17 mouse cellular contexts compared by ENCODE assay signal in the genomic region with DNA sequence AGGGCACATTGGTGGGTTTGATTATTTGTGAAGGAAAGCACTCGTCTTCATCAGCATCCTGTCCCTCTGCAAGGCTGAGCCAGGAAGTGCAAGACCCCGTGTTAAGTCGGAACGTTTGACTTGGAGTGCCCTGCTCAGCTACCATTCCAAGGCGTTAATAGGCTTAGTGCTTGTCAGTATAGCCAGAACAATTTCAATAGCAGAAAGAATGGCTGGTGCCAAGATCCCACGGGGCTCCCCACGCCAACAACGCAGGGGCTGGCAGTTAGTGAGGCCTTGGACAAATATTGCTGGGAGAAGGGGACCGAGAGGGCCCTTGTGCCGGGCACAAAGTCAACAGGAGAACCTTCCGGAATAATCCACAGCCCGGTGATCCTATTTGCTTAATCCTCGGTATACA.
A peak's percentile ranks its signal among the peaks of the same experiment; 100 is the strongest.
DNase-seq lines count a peak whose midpoint lies in the region; ATAC-seq lines count a peak whose summit lies in the region.
"Had no signal": no experiment of that assay in that cellular context is flagged by ENCODE, and none has a peak within 500 bp of the region (broad histone marks: within the 10 kb centered on the region; RNA-seq: fewer than 3 reads in every experiment).

No protein-coding gene starts in this region.

- no peak overlapping the region for H3K27ac ChIP-seq in forebrain, embryonic 16.5 days (ENCODE audit: low read length)
- no peak overlapping the region for H3K27ac ChIP-seq in forebrain, embryonic 12.5 days
- no peak overlapping the region for H3K27ac ChIP-seq in midbrain, embryonic 11.5 days (ENCODE audit: low read depth, low read length)
- H3K27ac ChIP-seq: limb, embryonic 15.5 days; stomach, embryonic 15.5 days had no signal

- H3K4me1 ChIP-seq in forebrain, embryonic 16.5 days (replicated peaks; ENCODE audit: control insufficient read depth, insufficient read depth, low read length), result no peaks in the 10 kb centered on the region; the same call in 1 of the 2 replicates
- H3K4me1 ChIP-seq in forebrain, embryonic 12.5 days, result peaks cover 6% of the 10 kb centered on the region
- H3K4me1 ChIP-seq in midbrain, embryonic 11.5 days (ENCODE audit: control insufficient read depth, insufficient read depth, low read length), result no peaks in the 10 kb centered on the region; the same call in 1 of the 2 replicates
- H3K4me1 ChIP-seq: heart, embryonic 12.5 days; limb, embryonic 15.5 days; stomach, embryonic 15.5 days had no signal

- H3K36me3 ChIP-seq in forebrain, embryonic 16.5 days (ENCODE audit: control insufficient read depth, insufficient read depth), result no peaks in the 10 kb centered on the region
- H3K36me3 ChIP-seq in forebrain, embryonic 12.5 days (replicated peaks), result no peaks in the 10 kb centered on the region
- H3K36me3 ChIP-seq in midbrain, embryonic 11.5 days (ENCODE audit: control insufficient read depth, insufficient read depth, low read length), result no peaks in the 10 kb centered on the region
- H3K36me3 ChIP-seq: heart, embryonic 12.5 days; limb, embryonic 15.5 days; stomach, embryonic 15.5 days had no signal

- H3K9me3 ChIP-seq in forebrain, embryonic 16.5 days (ENCODE audit: control insufficient read depth, low read length), result no peaks in the 10 kb centered on the region
- H3K9me3 ChIP-seq in forebrain, embryonic 12.5 days, result no peaks in the 10 kb centered on the region
- H3K9me3 ChIP-seq in midbrain, embryonic 11.5 days (ENCODE audit: control insufficient read depth, low read length), result no peaks in the 10 kb centered on the region
- H3K9me3 ChIP-seq: heart, embryonic 12.5 days; limb, embryonic 15.5 days; stomach, embryonic 15.5 days had no signal

- H3K27me3 ChIP-seq in forebrain, embryonic 16.5 days (replicated peaks; ENCODE audit: control insufficient read depth, insufficient read depth, low read length), result no peaks in the 10 kb centered on the region
- H3K27me3 ChIP-seq in forebrain, embryonic 12.5 days, result peaks cover 9% of the 10 kb centered on the region; the same call in 1 of the 2 replicates
- no peaks in the 10 kb centered on the region for H3K27me3 ChIP-seq in midbrain, embryonic 11.5 days (ENCODE audit: control insufficient read depth, insufficient read depth, low read length)
- H3K27me3 ChIP-seq: heart, embryonic 12.5 days; limb, embryonic 15.5 days; stomach, embryonic 15.5 days had no signal

- H3K4me2 ChIP-seq in forebrain, embryonic 16.5 days (ENCODE audit: low read length), result no peak overlapping the region
- H3K4me2 ChIP-seq in forebrain, embryonic 12.5 days, result no peak overlapping the region
- 0 out of 2 replicates have a peak overlapping the region, but pooled peaks have one; percentile 4 for H3K4me2 ChIP-seq in midbrain, embryonic 11.5 days
- H3K4me2 ChIP-seq: heart, embryonic 12.5 days; limb, embryonic 15.5 days; stomach, embryonic 15.5 days had no signal

- no peak overlapping the region for H3K4me3 ChIP-seq in forebrain, embryonic 16.5 days (replicated peaks; ENCODE audit: low read length)
- H3K4me3 ChIP-seq in forebrain, embryonic 12.5 days (replicated peaks), result no peak overlapping the region
- no peak overlapping the region for H3K4me3 ChIP-seq in midbrain, embryonic 11.5 days (ENCODE audit: low read depth, low read length)
- H3K4me3 ChIP-seq: heart, embryonic 12.5 days; limb, embryonic 15.5 days; stomach, embryonic 15.5 days had no signal

- ATAC-seq in forebrain, embryonic 16.5 days, result 0 out of 2 replicates have a peak, but pooled peaks have one; percentile 40
- ATAC-seq in forebrain, embryonic 12.5 days (ENCODE audit: low FRiP score), result no peak
- ATAC-seq in midbrain, embryonic 11.5 days (ENCODE audit: low FRiP score), result peak; percentile 73

- peak; percentile 46 to 49 for DNase-seq in right cerebral cortex, postnatal 10 days (ENCODE audit: low spot score in 2 of 2)
- DNase-seq in right cerebral cortex, adult 18-20 months, result no peak
- peak; percentile 90 for DNase-seq in midbrain, embryonic 11.5 days (ENCODE audit: low spot score, missing footprints)
- no peak for DNase-seq in ovary, postnatal 14 days (ENCODE audit: low spot score)
- no peak for DNase-seq in spleen, postnatal 36 days (ENCODE audit: low spot score in 2 of 2)
- DNase-seq: adrenal gland, postnatal 14 days; B cell, adult 2 months; cerebellum, postnatal 36 days; gastrocnemius, postnatal 36 days; heart, postnatal 4 days; kidney, adult 18-20 months; thymus, postnatal 25 days had no signal

- 14% methylated on average over 13 of the region's 13 CpGs for WGBS in forebrain, embryonic 16.5 days
- WGBS in forebrain, embryonic 12.5 days, result 40% methylated on average over 13 of the region's 13 CpGs
- 24% methylated on average over 13 of the region's 13 CpGs for whole genome bisulfite sequencing in midbrain, embryonic 11.5 days

- H3K9ac ChIP-seq in forebrain, embryonic 16.5 days (replicated peaks; ENCODE audit: low read depth, low read length), result no peak overlapping the region
- no peak overlapping the region for H3K9ac ChIP-seq in forebrain, embryonic 12.5 days
- no peak overlapping the region for H3K9ac ChIP-seq in midbrain, embryonic 11.5 days (ENCODE audit: low read length)
- H3K9ac ChIP-seq: heart, embryonic 12.5 days; limb, embryonic 15.5 days; stomach, embryonic 15.5 days had no signal

Comparison
In these comparisons a context has a peak if more than half of its experiments do, and no peak if none do; other contexts are left out.
1. DNase-seq: peak in right cerebral cortex, postnatal 10 days (2 of 2) and midbrain, embryonic 11.5 days (single experiment); none in right cerebral cortex, adult 18-20 months (single experiment), ovary, postnatal 14 days (single experiment) and spleen, postnatal 36 days (0 of 2).